Mouse (Mus musculus): Measurements from ENCODE around the gene N4bp1.

N4bp1 gene

GRCm38 (mm10) chr8:86862155-86862816 lies 22.8 kb downstream of the N4bp1 start:
- DNase-seq (ENCODE audit: extremely low read depth, insufficient read length, low spot score), result no peak

DNA sequence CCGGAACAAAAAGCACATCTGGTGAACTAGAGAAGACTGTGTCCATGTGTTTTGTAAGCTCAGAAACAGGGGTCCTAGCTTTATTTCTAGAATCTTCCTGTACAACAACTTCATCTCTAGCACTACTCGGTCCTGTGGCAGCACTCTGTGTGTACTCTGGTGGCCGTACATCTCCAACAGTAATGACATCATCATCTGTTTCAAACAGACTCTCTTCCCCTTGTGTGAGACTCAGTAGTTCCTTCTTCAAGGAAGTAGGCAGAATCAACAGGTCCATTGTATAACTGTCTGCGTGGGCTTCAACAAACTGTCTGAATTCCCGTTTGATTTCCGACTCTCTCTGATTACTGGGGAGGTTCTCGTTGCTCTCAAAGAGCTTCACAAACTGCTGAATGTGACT lies 23.5 kb downstream of the N4bp1 start:
- DNase-seq (ENCODE audit: extremely low read depth, insufficient read length, low spot score), result no peak

- DNase-seq (ENCODE audit: extremely low read depth, insufficient read length, low spot score), result peak; percentile 56
These were observed 28.8 kb downstream of the N4bp1 start for GRCm38 (mm10) chr8:86856248-86856647.

GRCm38 (mm10) chr8:86854686-86855085 lies 30.4 kb downstream of the N4bp1 start:
- no peak for DNase-seq (ENCODE audit: extremely low read depth, insufficient read length, low spot score)

GRCm38 (mm10) chr8:86853989-86854373 lies 31.1 kb downstream of the N4bp1 start:
- no peak for DNase-seq (ENCODE audit: extremely low read depth, insufficient read length, low spot score)

DNA sequence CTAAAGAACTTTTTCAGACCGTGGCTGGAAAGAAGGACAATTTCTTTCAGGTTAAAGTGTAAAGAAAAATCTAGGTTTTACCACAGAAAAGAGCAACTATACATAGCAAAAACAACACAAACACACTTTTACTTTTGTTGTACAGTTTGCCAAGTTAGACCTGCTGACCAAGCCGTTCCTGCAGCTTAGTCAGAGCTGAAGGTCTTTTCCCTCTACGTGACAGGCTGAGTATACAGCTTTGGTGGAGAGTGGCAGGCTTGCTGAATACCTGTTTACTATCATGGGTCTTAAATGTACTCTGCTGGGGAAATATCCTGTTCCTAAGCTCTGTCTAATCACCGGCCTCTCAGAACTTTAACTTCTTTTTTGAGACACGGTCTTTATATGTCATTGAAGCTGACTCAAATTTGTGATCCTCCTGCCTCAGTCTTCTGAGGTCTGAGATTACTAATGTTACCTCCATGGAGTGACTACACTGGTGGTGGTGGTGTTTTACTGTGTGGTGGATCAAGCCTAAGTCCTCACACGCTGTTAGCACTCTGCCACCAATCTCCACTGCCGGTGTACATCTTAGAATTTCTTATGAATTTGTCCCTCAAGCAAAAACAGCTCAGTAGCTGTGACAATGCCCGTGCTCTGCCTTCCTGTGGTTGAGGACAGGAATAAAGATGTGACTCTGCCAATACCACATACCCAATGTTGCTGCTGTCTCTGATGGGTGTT lies 31.6 kb downstream of the N4bp1 start:
- DNase-seq (ENCODE audit: extremely low read depth, insufficient read length, low spot score), result no peak

GRCm38 (mm10) chr8:86852491-86852890 lies 32.6 kb downstream of the N4bp1 start:
- no peak for DNase-seq (ENCODE audit: extremely low read depth, insufficient read length, low spot score)

DNA sequence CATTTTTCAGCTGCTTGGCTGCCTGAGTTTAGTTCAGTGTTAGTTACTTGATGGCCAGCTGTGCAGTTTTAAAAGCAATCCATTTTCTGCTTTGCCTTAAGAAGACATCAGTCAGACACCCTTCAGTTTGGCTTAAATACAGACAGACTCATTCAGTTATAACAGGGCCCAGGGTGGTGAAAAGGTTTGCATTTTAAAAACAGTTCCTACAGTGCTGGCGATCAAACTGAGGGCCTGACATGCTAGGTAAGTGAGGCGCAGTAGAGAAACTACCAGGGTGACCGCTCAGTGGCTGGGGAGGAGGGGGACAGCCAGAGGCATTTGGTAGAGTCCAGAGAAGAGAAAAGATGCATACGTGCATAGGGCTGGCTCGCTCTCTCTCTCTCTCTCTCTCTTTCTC lies 36.2 kb downstream of the N4bp1 start:
- DNase-seq (ENCODE audit: extremely low read depth, insufficient read length, low spot score), result no peak

GRCm38 (mm10) chr8:86848401-86848800 lies 36.7 kb downstream of the N4bp1 start:
- DNase-seq (ENCODE audit: extremely low read depth, insufficient read length, low spot score), result no peak

DNA sequence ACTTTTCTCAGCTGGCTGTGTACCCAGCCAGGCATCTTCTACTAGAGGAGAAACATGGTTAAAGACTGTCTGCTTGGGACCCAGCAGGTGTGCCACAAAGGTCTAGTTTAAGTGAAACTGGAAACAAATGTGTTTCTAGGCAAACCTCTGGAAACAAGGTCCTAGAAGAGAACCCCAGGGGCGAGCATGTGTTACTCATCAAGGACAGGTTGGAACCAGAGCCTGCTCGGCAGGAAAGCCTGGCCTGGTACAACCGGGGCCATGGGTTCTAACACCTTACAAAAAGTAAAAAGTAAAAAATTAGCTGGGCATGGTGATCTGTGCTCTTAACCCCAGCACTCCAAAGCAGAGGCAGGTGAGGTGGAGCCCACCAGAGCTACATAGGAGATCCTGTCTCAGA lies 38.0 kb downstream of the N4bp1 start:
- no peak for DNase-seq (ENCODE audit: extremely low read depth, insufficient read length, low spot score)

DNA sequence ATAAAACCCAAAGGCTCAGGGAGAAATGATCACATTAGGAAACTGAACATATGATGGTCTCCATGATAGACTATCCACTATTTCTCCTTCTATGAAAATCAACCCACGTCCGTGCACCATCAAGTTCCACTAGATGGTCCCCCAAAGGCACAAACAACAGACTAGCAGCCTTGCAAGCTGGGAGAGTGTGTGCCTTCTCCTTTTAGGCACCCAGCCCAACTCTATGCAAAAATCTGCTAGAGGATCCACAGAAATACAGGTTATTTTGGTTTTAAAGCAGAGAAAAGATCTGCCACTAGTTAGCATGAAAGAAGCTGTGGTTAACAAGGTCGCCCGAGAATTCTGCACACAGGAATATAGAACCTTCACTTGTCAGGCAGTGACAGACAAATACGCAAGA lies 39.2 kb downstream of the N4bp1 start:
- no peak for DNase-seq (ENCODE audit: extremely low read depth, insufficient read length, low spot score)

DNA sequence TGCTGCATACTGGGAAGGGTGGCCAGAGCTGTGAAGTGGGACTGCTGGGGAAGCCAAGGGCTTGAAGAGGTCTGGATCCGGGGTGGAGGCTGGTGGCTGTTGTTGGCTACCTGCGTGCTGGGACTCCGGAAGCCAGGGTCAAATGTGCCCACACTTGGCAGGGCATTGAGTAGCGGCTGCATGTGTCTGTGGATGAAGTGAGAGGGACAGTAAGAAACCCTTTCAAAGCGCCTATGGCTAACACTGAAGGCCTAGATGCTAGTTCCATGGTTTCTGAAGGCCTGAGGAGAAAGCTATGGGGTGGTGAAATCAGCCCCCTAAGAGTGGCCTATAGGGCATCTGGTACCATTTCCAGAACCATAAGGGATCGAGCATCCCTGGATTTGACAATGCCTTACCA lies 40.2 kb downstream of the N4bp1 start:
- no peak for DNase-seq (ENCODE audit: extremely low read depth, insufficient read length, low spot score)

- DNase-seq (ENCODE audit: extremely low read depth, insufficient read length, low spot score), result no peak
These were observed 41.2 kb downstream of the N4bp1 start for GRCm38 (mm10) chr8:86843896-86844295.

DNA sequence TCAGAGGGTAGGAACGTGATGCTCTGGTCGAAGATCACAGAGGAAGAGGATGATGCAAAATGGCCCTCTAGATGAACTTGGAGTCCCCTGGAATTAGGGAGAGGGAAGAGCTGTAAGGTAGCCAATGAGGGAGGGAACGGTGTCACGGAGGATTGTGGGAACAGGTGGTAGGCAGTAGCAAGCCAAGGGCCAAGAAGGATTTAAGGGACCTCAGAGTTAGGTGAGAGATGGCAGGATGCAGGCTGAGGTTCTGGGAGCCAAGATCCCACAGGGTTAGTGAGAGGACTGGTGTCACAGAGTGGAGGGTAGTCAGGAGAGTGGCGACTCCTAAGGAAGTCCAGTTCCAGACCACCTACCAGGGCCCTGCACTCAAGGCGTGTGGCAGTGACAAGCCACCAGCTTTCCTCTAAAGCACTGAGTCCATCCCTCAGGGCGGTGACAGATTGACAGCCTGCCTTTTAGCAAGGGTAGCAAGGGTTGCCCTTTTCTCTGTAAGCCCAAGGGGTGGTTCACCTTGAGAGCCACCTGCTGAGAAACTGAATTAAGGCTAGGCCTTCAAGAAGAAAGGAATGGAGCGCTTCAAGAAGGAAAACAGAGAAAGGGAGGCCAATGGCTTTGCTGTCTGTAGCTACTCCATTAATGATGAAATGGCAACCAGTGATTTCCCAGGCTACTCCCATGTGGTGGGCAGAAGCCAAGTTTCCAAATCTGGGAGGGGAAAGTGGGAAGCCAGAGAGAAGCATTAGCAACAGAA lies 43.3 kb downstream of the N4bp1 start:
- no peak for DNase-seq (ENCODE audit: extremely low read depth, insufficient read length, low spot score)

DNA sequence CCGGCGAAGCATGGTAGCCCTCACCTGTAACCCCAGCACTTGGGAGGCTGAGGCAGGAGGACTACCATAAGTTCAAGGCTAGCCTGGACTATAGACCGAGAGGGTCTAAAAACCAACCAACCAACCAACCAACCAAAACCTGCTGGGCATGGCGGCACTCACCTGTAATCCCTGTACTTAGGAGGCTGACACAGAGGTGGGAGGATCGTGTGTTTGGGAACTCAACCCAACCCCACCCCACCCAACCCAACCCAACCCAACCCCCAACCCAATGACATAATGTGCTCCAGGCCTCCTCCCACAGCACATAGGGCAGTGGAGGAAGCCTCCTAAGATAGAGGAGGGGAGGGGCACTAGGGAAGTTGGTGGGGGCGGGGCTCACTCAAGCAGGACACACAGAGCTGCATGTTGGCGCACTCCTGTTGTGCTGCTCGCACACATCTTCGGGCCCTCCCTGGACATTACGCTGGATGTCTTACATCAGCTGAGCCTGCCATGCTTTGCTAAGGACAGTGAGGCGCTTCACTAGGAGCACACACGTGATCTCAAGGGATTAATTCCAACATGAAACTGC lies 44.9 kb downstream of the N4bp1 start:
- DNase-seq (ENCODE audit: extremely low read depth, insufficient read length, low spot score), result no peak

- no peak for DNase-seq (ENCODE audit: extremely low read depth, insufficient read length, low spot score)
These were observed 46.2 kb downstream of the N4bp1 start for GRCm38 (mm10) chr8:86838707-86839438.

- DNase-seq (ENCODE audit: extremely low read depth, insufficient read length, low spot score), result no peak
These were observed 47.8 kb downstream of the N4bp1 start for GRCm38 (mm10) chr8:86837234-86837633.

DNA sequence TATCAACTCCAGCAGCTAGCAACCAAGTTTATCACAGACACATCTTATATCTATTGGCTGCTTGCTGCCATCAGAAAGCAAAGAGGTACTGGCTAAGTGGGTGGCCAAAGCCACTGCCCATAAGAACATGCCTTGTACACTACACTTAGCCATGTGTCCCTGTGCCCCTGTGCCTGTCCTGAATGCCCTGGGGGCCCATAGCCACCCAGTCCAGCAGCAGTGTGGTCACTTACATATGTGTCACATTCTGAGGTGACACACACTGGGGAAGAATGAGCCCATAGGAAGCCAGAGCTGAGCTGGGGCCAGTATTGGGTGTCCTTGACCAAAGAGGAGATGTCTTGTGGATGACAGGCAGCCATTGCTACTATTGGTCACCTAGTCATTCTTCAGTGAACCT lies 49.2 kb downstream of the N4bp1 start:
- no peak for DNase-seq (ENCODE audit: extremely low read depth, insufficient read length, low spot score)

GRCm38 (mm10) chr8:86834496-86835260 lies 50.4 kb downstream of the N4bp1 start:
- no peak for DNase-seq (ENCODE audit: extremely low read depth, insufficient read length, low spot score)

GRCm38 (mm10) chr8:86833937-86834336 lies 51.1 kb downstream of the N4bp1 start:
- no peak for DNase-seq (ENCODE audit: extremely low read depth, insufficient read length, low spot score)
